Mouse (Mus musculus) layer of hippocampus, adult 9-10 months (tissue): ENCODE results near the gene Atp6v1g2.

Experiments
- DNase-seq: peaks from one replicate; pipeline ENCODE4 v3.0.0; 2022; ENCODE audit warnings: low spot score

Atp6v1g2 gene

DNA sequence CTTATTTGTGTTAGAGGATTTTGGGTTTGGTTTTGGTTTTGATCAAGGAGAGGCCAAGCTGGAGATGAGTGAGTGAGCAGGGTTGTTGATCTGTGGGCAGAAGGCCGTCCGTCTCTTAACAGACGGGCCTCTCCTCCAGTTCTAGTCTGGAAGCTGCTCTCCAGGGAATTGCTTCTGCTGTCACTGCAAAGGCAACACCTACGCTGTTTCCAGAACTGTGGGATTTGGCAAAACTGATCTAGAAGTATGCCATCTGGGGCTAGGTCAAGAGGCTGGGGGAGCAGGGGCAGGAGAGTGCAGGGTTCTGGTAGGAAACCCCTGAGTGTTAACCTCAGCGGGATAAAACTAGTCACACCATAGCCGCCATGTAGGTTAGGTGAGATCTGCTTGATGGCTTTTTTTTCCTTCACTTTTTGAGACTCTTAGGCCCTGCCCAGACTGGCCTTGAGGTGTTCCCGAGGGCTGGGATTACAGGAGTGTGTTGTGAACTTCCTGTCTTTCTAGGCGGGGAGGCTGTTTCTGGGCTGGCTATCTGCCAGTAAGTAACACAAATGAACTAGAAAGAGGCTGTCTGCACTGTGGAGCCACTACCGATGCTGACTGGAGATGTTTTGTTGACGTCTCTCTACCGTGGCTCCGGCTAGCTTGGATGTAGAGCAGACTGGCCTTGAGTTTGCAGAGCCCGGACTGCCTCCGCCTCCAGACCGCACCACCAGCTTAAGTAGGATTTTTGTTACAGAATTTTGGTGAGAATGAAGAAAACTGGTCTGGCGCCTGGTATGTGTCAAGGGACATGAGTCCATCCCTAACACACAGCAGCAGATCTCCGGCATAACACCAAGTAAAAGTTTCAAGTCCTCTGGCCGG is at the start of gene Atp6v1g2:
Atp6v1g2 (plus strand) TSS at position 547 of the 867 bp plus-strand sequence.
- no peak for DNase-seq

DNA sequence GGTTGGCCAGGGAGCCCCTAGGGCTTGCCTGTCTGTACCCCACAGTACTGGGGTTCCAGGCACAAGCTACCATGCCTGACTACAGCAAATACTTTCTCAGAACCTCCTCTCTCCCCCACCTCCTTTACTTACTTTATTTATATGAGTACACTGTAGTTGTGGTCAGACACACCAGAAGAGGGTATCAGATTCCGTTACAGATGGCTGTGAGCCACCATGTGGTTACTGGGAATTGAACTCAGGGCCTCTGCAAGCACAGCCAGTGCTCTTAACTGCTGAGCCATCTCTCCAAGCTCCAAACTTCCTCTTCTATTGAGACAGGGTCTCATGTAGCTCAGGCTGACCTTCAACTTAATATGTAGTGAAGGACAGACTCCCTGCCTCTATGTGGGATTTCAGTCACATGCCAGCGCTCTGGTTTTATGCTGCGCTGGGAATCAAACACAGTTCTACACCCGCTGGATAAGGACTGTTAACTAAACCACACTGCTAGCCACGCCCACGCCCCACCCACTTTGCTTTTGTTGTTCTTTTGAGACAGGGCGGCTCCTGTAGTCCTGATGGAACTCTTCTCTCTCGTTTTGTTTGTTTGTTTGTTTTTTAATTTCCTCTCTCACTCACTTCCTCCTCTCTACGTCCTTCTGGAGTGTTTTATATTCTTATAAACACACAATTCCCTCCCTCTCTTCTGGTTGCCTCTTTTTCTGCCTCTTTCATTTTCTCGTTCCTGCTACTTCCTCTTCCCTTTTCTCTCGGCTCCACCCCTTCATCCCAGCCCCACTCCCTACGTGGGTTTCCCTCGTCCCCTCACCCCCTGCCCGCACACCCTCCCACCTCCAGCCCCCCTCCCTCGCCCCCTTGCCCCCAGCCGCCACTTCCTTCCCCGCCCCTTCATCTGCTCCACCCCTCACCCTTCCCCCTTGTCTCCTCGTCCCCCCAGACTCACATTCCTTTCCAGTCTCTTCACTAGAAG is 47.5 kb upstream of the Atp6v1g2 start:
- no peak for DNase-seq

DNA sequence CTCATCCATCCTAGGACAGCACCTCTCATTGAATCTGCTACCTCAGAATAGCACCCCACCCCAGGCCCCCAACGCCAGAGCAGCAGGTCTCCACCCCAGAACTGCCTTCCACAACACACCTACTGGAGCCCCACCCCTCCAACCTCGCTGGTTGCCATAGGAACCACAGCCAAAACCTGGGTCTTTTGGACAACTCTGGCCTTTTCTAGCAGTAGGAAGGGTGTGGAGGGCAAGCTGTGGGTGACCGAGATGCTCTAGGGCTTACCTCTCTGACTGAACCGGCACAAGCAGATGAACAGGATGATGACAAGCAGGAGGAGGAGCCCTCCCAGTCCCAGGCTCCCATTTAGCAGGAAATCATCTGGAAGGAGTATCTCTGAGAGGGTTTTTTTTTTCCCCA is 46.8 kb upstream of the Atp6v1g2 start:
- no peak for DNase-seq

DNA sequence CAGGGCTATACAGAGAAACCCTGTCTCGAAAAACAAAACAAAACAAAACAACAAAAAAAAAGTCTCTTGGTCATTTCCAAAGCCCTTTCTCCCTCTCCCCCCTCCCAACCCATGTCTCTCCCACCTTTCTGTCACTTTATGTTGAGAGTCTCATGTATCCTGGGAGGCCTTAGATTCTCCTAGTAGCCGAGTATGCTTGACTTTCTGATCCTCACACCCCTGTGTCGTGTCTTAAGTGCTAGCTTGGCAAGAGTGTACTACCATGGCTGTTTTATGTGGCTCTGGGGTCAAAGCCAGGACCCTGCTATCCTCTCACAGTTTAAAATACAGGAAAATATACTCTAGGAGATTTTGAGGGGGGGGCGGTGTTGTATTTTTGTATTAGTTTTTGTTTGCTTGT is 46.1 kb upstream of the Atp6v1g2 start:
- DNase-seq: no peak

DNA sequence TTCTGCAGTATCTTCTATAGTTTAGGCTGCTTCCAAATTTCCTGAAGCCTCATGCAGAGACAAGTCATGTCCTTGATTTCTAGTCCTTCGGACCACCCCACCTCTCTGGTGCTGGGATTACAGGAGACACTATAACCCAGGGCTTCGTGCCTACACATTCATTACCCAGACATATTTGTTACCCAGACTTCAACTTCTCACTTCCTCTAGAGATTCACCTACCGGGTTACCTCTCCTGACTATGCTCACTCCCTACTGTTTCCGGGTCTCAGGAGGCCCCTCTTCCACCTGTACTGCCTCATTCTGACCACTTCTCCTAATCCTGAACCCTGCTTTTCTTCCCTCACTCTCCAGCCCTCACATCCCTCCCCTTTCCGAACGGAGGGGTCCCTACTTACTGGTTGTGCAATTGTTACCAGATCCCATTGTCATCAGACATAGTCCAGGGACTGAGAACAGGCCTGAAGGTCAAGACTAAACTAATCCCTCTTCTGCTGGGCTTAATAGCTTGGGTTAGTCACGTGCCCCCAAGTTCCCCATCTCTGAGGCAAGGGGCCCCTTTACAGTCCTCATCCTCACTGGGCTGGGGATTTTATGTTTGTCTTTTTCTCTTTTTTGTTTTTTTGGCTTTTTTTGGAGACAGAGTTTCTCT is 45.4 kb upstream of the Atp6v1g2 start, which contains the start of gene Lst1:
Lst1 (minus strand) TSS at position 481 of the 652 bp plus-strand sequence.
- no peak for DNase-seq

DNA sequence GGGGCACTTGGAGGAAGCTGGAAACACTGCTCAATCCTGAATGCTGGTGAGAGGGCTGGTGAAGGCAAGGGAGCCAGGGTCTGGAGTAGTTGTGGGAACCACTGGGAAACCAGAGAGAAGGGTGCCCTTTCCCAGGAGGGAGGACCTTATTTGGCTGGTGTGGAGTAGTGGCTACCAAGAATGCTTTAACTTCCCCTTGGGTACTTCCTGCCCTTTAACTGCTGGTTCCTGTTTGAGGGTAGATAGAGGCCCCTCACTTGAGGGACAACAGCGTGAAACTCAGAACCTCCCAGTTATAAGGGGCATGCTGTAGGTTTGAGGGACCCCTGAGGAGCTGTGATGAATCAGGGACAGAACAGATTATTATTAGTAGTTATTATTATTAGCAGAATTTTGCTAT is 44.3 kb upstream of the Atp6v1g2 start:
- no peak for DNase-seq

DNA sequence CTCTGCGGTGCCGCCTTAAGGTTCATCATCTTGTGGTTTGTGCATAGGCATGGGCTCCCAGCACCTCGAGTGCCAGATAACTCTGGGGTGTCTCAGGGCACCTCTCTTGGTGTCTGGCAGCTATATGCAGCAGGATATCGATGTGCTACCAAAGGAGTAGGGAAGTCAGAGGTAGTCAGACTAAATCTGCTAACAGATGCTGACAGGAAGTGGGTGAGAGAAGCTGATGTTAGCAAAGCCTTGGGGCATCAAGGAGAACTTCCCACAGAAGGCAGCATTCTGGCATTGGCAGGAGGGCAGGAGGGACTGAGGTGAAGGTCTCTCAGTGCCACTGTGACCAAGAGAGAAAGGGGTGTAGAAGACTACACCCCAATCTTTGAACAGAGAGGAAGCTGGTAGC is 43.4 kb upstream of the Atp6v1g2 start:
- no peak for DNase-seq

DNA sequence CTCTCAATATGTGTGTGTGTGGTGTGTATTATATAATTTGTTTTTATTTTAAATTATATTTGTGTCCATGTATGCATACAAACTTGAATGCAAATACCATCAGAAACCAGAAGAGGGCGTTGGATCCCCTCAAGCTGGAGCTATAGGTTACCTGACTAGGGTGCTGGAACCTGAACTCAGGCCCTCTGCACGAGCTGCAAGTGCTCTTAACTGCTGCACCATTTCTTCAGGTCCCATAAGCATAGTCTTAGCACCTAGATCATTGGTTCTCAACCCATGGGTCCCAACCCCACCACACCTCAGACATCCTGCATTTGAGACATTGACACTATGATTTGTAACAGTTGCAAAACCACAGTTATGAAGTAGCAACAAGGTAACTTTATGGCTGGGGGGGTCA is 41.7 kb upstream of the Atp6v1g2 start:
- no peak for DNase-seq

DNA sequence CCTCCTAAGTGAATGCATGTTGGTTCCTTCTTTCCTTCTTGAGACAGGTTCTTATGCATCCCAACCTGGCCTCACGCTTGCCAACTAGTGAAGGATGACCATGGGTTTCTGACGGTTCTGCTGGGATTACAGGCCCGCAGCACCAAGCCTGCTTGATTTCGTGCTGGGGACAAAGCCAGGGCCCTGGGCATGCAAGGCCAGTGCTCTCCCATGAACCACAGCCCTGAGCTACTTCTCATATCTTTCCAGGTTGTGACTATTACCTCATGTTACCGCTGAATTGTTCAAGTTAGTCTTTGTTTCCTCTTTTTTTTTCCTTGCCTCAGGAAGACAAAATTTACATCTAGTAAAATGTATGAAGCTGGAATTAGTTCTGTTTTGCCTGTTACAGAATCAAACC is 40.5 kb upstream of the Atp6v1g2 start:
- DNase-seq: no peak

DNA sequence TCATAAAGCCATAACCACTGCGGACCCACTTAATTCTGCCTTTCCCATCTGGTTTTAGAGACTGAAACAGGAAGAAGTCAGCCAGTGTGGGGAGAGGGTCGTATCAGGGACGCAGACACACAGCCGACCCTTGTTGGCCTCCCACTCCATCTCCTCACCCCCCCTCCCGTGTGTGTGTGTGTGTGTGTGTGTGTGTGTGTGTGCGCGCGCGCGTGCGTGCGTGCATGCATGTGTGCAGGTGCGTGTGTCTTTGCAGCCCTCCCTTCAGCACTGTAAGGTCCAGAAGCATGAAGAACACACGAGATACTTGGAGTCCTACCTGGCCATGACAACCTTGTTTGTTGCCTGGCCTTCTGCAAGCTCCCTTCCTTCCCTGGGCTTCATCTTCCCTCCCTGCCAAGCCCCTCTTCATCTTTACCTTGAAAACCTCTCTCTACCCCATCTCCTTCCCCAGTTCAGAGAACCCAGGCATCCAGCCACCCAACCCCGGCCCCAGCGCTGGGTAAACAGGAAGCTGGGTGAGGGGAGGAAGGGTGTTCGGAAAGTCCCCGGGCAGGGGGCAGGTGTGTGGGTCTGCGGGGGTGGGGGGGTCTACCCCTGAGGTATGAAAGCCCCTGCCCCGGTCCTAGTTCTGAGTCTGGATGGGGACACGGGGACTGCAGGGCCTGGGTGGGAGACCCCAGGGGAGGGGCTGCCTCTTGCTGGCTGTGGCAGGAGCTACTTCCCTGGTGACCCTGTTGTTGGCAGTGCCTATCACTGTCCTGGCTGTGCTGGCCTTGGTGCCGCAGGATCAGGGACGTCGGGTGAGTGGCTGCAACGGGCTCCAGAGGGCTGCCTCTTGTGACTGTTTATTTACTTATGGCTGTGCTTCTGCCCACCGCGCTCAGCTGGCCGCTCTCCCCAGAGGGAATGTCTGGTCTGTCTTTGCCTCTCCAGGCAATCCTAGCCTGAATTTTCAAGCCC is 39.3 kb upstream of the Atp6v1g2 start, which contains the start of gene Ltb:
Ltb (plus strand) TSS at position 559 of the 963 bp plus-strand sequence.
- DNase-seq: no peak

DNA sequence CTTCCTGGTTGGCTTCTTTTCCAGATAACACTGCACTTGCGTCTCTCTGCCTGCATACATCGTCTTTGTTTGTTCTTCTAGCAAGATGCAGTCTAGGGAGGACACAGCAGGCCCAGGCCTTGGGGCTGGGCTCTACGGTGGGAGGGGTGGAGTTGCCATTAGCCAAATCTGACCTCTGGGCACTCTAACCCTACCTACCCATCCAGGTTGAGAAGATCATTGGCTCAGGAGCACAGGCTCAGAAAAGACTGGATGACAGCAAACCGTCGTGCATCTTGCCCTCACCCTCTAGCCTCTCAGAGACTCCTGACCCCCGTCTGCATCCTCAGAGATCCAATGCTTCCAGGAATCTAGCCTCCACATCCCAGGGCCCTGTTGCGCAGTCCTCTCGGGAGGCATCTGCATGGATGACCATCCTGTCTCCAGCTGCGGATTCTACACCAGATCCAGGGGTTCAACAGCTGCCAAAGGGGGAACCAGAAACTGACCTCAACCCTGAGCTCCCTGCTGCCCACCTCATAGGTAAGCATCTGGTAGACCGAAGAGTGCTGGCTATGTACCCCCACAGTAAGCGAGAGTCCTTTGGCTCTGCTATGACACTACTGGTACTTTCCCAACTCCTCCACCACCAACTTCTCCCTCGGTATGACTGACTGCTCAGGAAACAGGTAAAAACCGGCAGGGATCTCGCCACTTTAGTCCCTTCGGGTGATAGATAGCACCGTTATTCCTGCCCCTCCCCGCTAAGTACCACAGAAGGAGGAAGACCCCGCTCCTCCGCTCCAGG is 38.4 kb upstream of the Atp6v1g2 start:
- no peak for DNase-seq

DNA sequence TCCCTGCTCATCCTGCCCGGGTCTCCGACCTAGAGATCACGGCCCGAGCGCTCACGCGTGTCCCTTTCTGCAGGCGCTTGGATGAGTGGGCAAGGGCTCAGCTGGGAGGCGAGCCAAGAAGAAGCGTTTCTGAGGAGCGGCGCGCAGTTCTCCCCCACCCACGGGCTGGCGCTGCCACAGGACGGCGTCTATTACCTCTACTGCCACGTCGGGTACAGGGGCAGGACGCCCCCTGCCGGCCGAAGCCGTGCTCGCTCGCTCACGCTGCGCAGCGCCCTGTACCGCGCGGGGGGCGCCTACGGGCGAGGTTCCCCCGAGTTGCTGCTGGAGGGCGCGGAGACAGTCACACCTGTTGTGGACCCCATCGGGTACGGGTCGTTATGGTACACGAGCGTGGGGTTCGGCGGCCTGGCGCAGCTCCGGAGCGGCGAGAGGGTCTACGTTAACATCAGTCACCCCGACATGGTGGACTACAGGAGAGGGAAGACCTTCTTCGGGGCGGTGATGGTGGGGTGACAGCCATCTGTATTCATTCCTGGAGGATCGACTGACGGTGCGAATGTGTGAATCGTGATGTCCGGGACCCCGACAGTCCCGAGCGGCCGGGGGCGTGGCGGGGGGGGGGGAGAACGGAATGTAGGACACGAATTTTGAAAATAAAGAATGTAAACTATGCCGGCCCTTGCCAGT is 37.7 kb upstream of the Atp6v1g2 start:
- no peak for DNase-seq

DNA sequence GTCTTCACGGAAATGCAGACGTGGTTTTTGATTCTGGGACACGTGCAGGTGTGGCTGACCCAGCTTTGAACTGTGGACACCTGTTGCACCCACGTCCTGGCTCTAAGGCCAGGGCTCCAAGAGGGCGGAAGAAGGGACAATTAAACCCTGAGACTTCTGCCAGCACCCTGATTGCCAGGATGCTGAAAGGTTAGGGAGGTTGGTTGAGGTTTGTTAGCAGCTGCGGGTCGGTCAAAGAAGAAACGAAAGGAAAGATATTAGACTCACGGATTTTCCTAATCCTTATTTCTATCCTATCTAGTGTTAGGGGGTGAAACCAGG is 37.2 kb upstream of the Atp6v1g2 start:
- no peak for DNase-seq

DNA sequence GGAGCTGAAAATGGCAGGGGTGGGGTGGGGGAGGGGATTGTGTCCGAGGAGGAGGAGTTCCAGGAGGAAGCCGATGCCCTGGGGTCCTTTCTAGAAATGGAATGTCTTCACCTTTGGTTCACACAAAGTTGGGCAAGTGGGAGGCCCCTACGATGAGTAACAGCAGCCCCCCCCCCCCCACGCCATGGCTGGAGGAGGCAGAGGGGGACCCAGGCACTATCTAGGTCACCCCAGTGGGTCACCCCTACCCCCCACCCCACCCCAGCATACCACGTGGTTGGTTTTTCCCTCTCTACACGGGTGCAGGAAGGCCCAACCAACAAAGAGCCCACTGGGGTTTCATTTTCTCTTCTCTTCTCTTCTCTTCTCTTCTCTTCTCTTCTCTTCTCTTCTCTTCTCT is 36.3 kb upstream of the Atp6v1g2 start:
- DNase-seq: no peak

DNA sequence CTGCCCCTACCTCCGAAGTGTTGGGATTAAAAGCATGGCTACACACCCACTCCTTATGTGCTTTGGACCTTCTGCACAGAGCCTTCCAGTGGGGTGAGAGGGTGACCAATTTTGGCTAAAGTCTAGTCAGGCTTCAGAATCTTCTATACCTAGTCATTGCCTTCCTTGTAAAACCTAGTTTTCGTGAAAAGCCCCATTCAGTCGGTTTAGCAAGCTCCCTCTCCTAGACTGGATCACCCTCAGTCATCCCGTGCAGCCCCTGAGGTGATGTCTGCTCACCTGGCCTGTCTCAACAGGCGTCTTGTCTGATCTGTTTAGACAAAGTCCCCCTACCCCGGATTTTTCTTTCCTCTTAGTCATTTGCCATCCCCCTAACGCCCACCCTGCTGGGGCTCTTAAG is 35.4 kb upstream of the Atp6v1g2 start:
- no peak for DNase-seq

DNA sequence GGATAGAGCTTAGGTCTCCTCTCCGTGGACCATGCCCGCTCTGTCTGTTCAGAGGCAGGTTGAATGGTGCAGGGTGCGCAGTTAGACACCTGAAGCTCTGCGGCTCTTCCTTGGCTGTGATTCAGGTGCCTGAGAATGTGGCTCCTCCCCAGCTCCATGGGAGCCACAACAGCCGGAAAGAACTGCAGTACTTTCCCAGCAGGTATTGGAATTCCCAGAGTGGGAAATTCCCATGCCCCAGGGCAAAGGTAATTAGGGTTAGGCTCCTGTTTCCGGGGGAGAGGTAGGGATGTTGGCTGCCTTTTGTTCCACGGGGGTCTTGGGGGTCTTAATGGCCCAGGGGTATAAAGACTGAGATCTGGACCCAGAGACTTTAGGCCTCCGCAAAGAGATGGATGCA is 34.5 kb upstream of the Atp6v1g2 start:
- no peak for DNase-seq

DNA sequence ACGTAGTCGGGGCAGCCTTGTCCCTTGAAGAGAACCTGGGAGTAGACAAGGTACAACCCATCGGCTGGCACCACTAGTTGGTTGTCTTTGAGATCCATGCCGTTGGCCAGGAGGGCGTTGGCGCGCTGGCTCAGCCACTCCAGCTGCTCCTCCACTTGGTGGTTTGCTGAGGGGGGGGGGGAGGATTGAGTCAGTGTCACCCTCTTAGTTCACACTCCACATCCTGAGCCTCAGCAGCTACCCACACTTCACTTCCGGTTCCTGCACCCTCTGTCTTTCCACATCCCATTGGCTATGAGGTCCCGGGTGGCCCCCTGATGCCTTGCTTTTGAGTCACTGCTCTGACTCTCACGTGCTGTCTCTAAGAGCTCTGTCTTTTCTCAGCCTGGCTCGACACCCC is 33.1 kb upstream of the Atp6v1g2 start:
- no peak for DNase-seq

DNA sequence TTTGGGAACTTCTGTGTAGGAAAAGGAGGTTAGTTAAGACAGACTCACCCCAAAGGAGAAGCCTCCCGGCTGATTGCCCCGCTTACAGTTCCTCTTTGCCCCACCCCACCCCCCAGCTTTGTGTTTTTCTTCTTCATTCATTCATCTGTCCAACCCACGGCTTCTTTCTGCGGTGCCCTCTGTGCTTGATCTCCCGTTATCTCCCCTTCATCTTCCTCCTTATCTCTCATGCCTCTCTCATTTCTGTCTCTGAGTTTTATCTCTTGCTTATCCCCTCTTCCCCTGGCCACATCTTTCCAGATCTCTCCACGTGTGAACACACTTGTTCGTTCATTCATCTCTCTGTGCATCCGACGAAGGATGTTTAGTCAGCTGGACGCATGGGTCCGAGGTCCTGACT is 32.3 kb upstream of the Atp6v1g2 start:
- no peak for DNase-seq

DNA sequence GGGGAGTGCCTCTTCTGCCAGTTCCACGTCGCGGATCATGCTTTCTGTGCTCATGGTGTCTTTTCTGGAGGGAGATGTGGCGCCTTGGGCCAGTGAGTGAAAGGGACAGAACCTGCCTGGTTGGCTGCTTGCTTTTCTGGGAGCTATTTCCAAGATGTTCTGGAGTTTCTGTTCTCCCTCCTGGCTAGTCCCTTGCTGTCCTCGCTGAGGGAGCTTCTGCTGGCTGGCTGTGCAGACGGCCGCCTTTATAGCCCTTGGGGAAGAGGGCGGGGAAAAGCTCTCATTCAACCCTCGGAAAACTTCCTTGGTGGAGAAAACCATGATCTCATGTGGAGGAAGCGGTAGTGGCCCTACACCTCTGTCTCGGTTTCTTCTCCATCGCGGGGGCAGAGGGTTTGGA is 31.7 kb upstream of the Atp6v1g2 start, which contains the start of gene Tnf:
Tnf (minus strand) TSS at position 221 of the 400 bp plus-strand sequence.
- no peak for DNase-seq

DNA sequence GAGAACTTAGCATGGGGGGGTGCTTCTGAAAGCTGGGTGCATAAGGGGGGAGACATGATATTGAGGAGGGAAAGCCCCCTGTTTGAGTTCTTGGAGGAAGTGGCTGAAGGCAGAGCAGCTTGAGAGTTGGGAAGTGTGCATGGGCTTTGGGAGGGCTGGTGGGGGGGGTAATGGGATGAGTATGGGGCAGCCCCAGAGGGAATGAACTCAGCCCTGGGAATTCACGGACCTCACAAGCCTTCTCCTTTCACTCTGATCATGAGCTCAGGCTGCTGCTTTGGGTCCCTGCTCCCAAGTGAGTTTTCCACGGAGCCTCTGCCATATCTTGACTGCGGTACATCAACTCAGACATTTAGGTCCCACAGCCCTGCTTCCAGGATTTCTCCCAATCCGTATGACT is 31.0 kb upstream of the Atp6v1g2 start:
- DNase-seq: no peak
